Mouse (Mus musculus): ENCODE measurements around the gene Psma2.
A peak's percentile ranks its signal among the peaks of the same experiment; 100 is the strongest.

The Psma2 gene

GRCm38 (mm10) chr13:14612926-14613529, at the start of gene Psma2, which contains the start of gene Mrpl32:
TSS of gene Psma2 (plus strand) at chr13:14613240.
TSS of gene Mrpl32 (minus strand) at chr13:14613165.
- peak; percentile 98 for DNase-seq

- DNase-seq = no peak
Observed at GRCm38 (mm10) chr13:14574128-14574527, 38.9 kb upstream of the Psma2 start.

GRCm38 (mm10) chr13:14580392-14580791, 32.6 kb upstream of the Psma2 start:
- DNase-seq = no peak

GRCm38 (mm10) chr13:14602744-14603143, 10.3 kb upstream of the Psma2 start:
- DNase-seq = no peak

GRCm38 (mm10) chr13:14607616-14608015, 5.4 kb upstream of the Psma2 start:
- no peak for DNase-seq

- DNase-seq = no peak
Observed at GRCm38 (mm10) chr13:14612463-14612862, 577 bp upstream of the Psma2 start.

GRCm38 (mm10) chr13:14613553-14613952, 513 bp downstream of the Psma2 start:
- no peak for DNase-seq

GRCm38 (mm10) chr13:14618724-14619123, 5.7 kb downstream of the Psma2 start:
- peak; percentile 53 for DNase-seq

GRCm38 (mm10) chr13:14629726-14630641, 16.9 kb downstream of the Psma2 start, which contains the start of gene AW209491:
TSS of gene AW209491 (plus strand) at chr13:14630154.
- DNase-seq = peak; percentile 96

- no peak for DNase-seq
Observed at GRCm38 (mm10) chr13:14639998-14640397, 27.0 kb downstream of the Psma2 start.

- DNase-seq = no peak
Observed at GRCm38 (mm10) chr13:14649301-14649700, 36.3 kb downstream of the Psma2 start.

GRCm38 (mm10) chr13:14667107-14667506, 54.1 kb downstream of the Psma2 start:
- no peak for DNase-seq

- no peak for DNase-seq
Observed at GRCm38 (mm10) chr13:14670342-14670741, 57.3 kb downstream of the Psma2 start.

GRCm38 (mm10) chr13:14688955-14689354, 75.9 kb downstream of the Psma2 start:
- no peak for DNase-seq

- no peak for DNase-seq
Observed at GRCm38 (mm10) chr13:14716801-14717200, 103.8 kb downstream of the Psma2 start.

- DNase-seq = no peak
Observed at GRCm38 (mm10) chr13:14717755-14718154, 104.7 kb downstream of the Psma2 start.
